Mouse (Mus musculus): ENCODE measurements around the gene Gm11554. TPM values are rescaled to one million over a fixed set of nuclear protein-coding genes. Genes with fewer than 3 reads are reported as not detected.

The Gm11554 gene
- polyA plus RNA-seq, 1 experiment from 2014 or later, result not detected

GRCm38 (mm10) chr11:99768410-99768809, 35.8 kb downstream of the Gm11554 start:
- no peak for ATAC-seq

GRCm38 (mm10) chr11:99758877-99759276, 45.4 kb downstream of the Gm11554 start:
- Histone ChIP-seq H3K4me1 (no peaks in the 10 kb centered on the region), H3K36me3 (no peaks in the 10 kb centered on the region), H3K27ac (no peak overlapping the region), H3K4me2 (no peak overlapping the region), H3K4me3 (no peak overlapping the region), H3K9me3 (replicated peaks) (no peaks in the 10 kb centered on the region), H3K9ac (no peak overlapping the region), H3K27me3 (replicated peaks) (no peaks in the 10 kb centered on the region)
- 48% methylated on average over 1 of the region's 1 CpGs for WGBS (ENCODE audit: insufficient replicate concordance)
- ATAC-seq, result no peak

More at GRCm38 (mm10) chr11:99768410-99768809, 35.8 kb downstream of the Gm11554 start:
- no peak overlapping the region for H3K9ac ChIP-seq
- H3K27me3 ChIP-seq (replicated peaks), result no peaks in the 10 kb centered on the region
- no peak overlapping the region for H3K4me3 ChIP-seq
- no peaks in the 10 kb centered on the region for H3K9me3 ChIP-seq (replicated peaks)
- 43% methylated on average over 2 of the region's 2 CpGs for WGBS (ENCODE audit: insufficient replicate concordance)
- no peaks in the 10 kb centered on the region for H3K4me1 ChIP-seq
- no peak overlapping the region for H3K4me2 ChIP-seq
- H3K27ac ChIP-seq, result no peak overlapping the region
- H3K36me3 ChIP-seq, result no peaks in the 10 kb centered on the region

Other genes starting within 250 kb of the Gm11554 start
- gene Krtap3-2, start 247.6 kb downstream of the Gm11554 start, polyA plus RNA-seq (2016; fragmentation: Nextera tagmentation; extraction: Ambion mirVana), result not detected in 2 replicates
- gene Gm11939, start 245.0 kb downstream of the Gm11554 start, polyA plus RNA-seq (2016; fragmentation: Nextera tagmentation; extraction: Ambion mirVana), result not detected in 2 replicates
- not detected in 2 replicates for gene Krtap3-1, start 237.8 kb downstream of the Gm11554 start, polyA plus RNA-seq (2016; fragmentation: Nextera tagmentation; extraction: Ambion mirVana)
- gene Krtap1-5, start 223.4 kb downstream of the Gm11554 start, polyA plus RNA-seq (2016; fragmentation: Nextera tagmentation; extraction: Ambion mirVana), result not detected in 2 replicates
- gene Krtap1-4, start 220.8 kb downstream of the Gm11554 start, polyA plus RNA-seq (2016; fragmentation: Nextera tagmentation; extraction: Ambion mirVana), result not detected in 2 replicates
- gene Krtap1-3, start 213.1 kb downstream of the Gm11554 start, polyA plus RNA-seq (2016; fragmentation: Nextera tagmentation; extraction: Ambion mirVana), result not detected in 2 replicates
- gene Krtap9-3, start 206.3 kb downstream of the Gm11554 start, polyA plus RNA-seq (2016; fragmentation: Nextera tagmentation; extraction: Ambion mirVana), result not detected in 2 replicates
- not detected in 2 replicates for gene Gm11938, start 201.1 kb downstream of the Gm11554 start, polyA plus RNA-seq (2016; fragmentation: Nextera tagmentation; extraction: Ambion mirVana)
- gene Gm11937, start 194.3 kb downstream of the Gm11554 start, polyA plus RNA-seq (2016; fragmentation: Nextera tagmentation; extraction: Ambion mirVana), result not detected in 2 replicates
- gene Krtap2-4, start 189.6 kb downstream of the Gm11554 start, polyA plus RNA-seq (2016; fragmentation: Nextera tagmentation; extraction: Ambion mirVana), result not detected in 2 replicates
- not detected in 2 replicates for gene Gm11562, start 184.0 kb downstream of the Gm11554 start, polyA plus RNA-seq (2016; fragmentation: Nextera tagmentation; extraction: Ambion mirVana)
- not detected in 2 replicates for gene Krtap4-1, start 176.2 kb downstream of the Gm11554 start, polyA plus RNA-seq (2016; fragmentation: Nextera tagmentation; extraction: Ambion mirVana)
- not detected in 2 replicates for gene Krtap4-2, start 169.4 kb downstream of the Gm11554 start, polyA plus RNA-seq (2016; fragmentation: Nextera tagmentation; extraction: Ambion mirVana)
- not detected in 2 replicates for gene Krtap4-7, start 160.4 kb downstream of the Gm11554 start, polyA plus RNA-seq (2016; fragmentation: Nextera tagmentation; extraction: Ambion mirVana)
- not detected in 2 replicates for gene Gm11555, start 154.2 kb downstream of the Gm11554 start, polyA plus RNA-seq (2016; fragmentation: Nextera tagmentation; extraction: Ambion mirVana)
- not detected in 2 replicates for gene Gm11563, start 145.5 kb downstream of the Gm11554 start, polyA plus RNA-seq (2016; fragmentation: Nextera tagmentation; extraction: Ambion mirVana)
- not detected in 2 replicates for gene Krtap4-6, start 138.5 kb downstream of the Gm11554 start, polyA plus RNA-seq (2016; fragmentation: Nextera tagmentation; extraction: Ambion mirVana)
- not detected in 2 replicates for gene Gm14190, start 113.7 kb downstream of the Gm11554 start, polyA plus RNA-seq (2016; fragmentation: Nextera tagmentation; extraction: Ambion mirVana)
- gene Gm14180, start 70.2 kb downstream of the Gm11554 start, polyA plus RNA-seq (2016; fragmentation: Nextera tagmentation; extraction: Ambion mirVana), result not detected in 2 replicates
- gene Gm11595, start 31.5 kb downstream of the Gm11554 start, polyA plus RNA-seq (2016; fragmentation: Nextera tagmentation; extraction: Ambion mirVana), result not detected in 2 replicates
- not detected in 2 replicates for gene Krtap4-8, start 23.7 kb downstream of the Gm11554 start, polyA plus RNA-seq (2016; fragmentation: Nextera tagmentation; extraction: Ambion mirVana)
- not detected in 2 replicates for gene Krtap4-9, start 19.2 kb downstream of the Gm11554 start, polyA plus RNA-seq (2016; fragmentation: Nextera tagmentation; extraction: Ambion mirVana)
- not detected in 2 replicates for gene Gm11596, start 11.0 kb downstream of the Gm11554 start, polyA plus RNA-seq (2016; fragmentation: Nextera tagmentation; extraction: Ambion mirVana)
- gene Gm11569, start 5.5 kb downstream of the Gm11554 start, polyA plus RNA-seq (2016; fragmentation: Nextera tagmentation; extraction: Ambion mirVana), result not detected in 2 replicates
- not detected in 2 replicates for gene Krtap4-13, start 5.4 kb upstream of the Gm11554 start, polyA plus RNA-seq (2016; fragmentation: Nextera tagmentation; extraction: Ambion mirVana)
- gene Gm11564, start 11.2 kb upstream of the Gm11554 start, polyA plus RNA-seq (2016; fragmentation: Nextera tagmentation; extraction: Ambion mirVana), result not detected in 2 replicates
- gene 2300003K06Rik, start 33.6 kb upstream of the Gm11554 start, polyA plus RNA-seq (2016; fragmentation: Nextera tagmentation; extraction: Ambion mirVana), result not detected in 2 replicates
- gene Krtap4-16, start 47.2 kb upstream of the Gm11554 start, polyA plus RNA-seq (2016; fragmentation: Nextera tagmentation; extraction: Ambion mirVana), result not detected in 2 replicates
- gene Gm11568, start 53.5 kb upstream of the Gm11554 start, polyA plus RNA-seq (2016; fragmentation: Nextera tagmentation; extraction: Ambion mirVana), result not detected in 2 replicates
- gene Gm11559, start 60.0 kb upstream of the Gm11554 start, polyA plus RNA-seq (2016; fragmentation: Nextera tagmentation; extraction: Ambion mirVana), result not detected in 2 replicates
- not detected in 2 replicates for gene Krtap9-1, start 68.9 kb upstream of the Gm11554 start, polyA plus RNA-seq (2016; fragmentation: Nextera tagmentation; extraction: Ambion mirVana)
- not detected in 2 replicates for gene Gm11567, start 74.7 kb upstream of the Gm11554 start, polyA plus RNA-seq (2016; fragmentation: Nextera tagmentation; extraction: Ambion mirVana)
- gene Krtap31-1, start 103.5 kb upstream of the Gm11554 start, polyA plus RNA-seq (2016; fragmentation: Nextera tagmentation; extraction: Ambion mirVana), result not detected in 2 replicates
- gene Gm11565, start 110.3 kb upstream of the Gm11554 start, polyA plus RNA-seq (2016; fragmentation: Nextera tagmentation; extraction: Ambion mirVana), result not detected in 2 replicates
- not detected in 2 replicates for gene Krtap31-2, start 131.8 kb upstream of the Gm11554 start, polyA plus RNA-seq (2016; fragmentation: Nextera tagmentation; extraction: Ambion mirVana)
- not detected in 2 replicates for gene Krtap9-5, start 144.0 kb upstream of the Gm11554 start, polyA plus RNA-seq (2016; fragmentation: Nextera tagmentation; extraction: Ambion mirVana)
- not detected in 2 replicates for gene Krtap29-1, start 174.6 kb upstream of the Gm11554 start, polyA plus RNA-seq (2016; fragmentation: Nextera tagmentation; extraction: Ambion mirVana)
- gene Krtap16-1, start 182.2 kb upstream of the Gm11554 start, polyA plus RNA-seq (2016; fragmentation: Nextera tagmentation; extraction: Ambion mirVana), result not detected in 2 replicates
- not detected in 2 replicates for gene Krtap17-1, start 189.5 kb upstream of the Gm11554 start, polyA plus RNA-seq (2016; fragmentation: Nextera tagmentation; extraction: Ambion mirVana)
- gene Krt33a, start 211.8 kb upstream of the Gm11554 start, polyA plus RNA-seq (2016; fragmentation: Nextera tagmentation; extraction: Ambion mirVana), result not detected in 2 replicates
- not detected in 2 replicates for gene Krt33b, start 225.4 kb upstream of the Gm11554 start, polyA plus RNA-seq (2016; fragmentation: Nextera tagmentation; extraction: Ambion mirVana)
- gene Krt34, start 237.1 kb upstream of the Gm11554 start, polyA plus RNA-seq (2016; fragmentation: Nextera tagmentation; extraction: Ambion mirVana), result not detected in 2 replicates
- not detected in 2 replicates for gene Krt31, start 246.1 kb upstream of the Gm11554 start, polyA plus RNA-seq (2016; fragmentation: Nextera tagmentation; extraction: Ambion mirVana)

Data from liver, embryonic 12.5 days (tissue).